Mouse (Mus musculus): ENCODE measurements around the gene Dok4. TPM values are rescaled to one million over a fixed set of nuclear protein-coding genes. Genes with fewer than 3 reads are reported as not detected.

Dok4 gene
- total RNA-seq (2014; fragmentation: Nextera tagmentation) (0.53 and 3.7 TPM in 2 replicates), total RNA-seq (2017) (0.93 and 1.2 TPM in 2 replicates), polyA plus RNA-seq (2012) (0.51 and 0.72 TPM in 2 replicates)

GRCm38 (mm10) chr8:94876197-94876730 is at the start of gene Dok4:
Dok4 (minus strand) TSS chr8:94876330.
- no peaks in the 10 kb centered on the region for H3K36me3 ChIP-seq (replicated peaks)
- DNase-seq (ENCODE audit: low spot score) (peak; percentile 90), ATAC-seq (ENCODE audit: extremely low read depth, insufficient number of reproducible peaks, low FRiP score, poor library complexity, severe bottlenecking) (peak; percentile 45)
- H3K4me1 ChIP-seq (ENCODE audit: insufficient read depth, low read depth, low read length), result peaks cover 48% of the 10 kb centered on the region
- no peaks in the 10 kb centered on the region for H3K9me3 ChIP-seq (replicated peaks)
- H3K4me3 ChIP-seq (ENCODE audit: low read depth, low read length), result peak within 1 kb of the TSS; percentile 70
- H3K27me3 ChIP-seq (ENCODE audit: insufficient read depth, low read length), result peaks cover 56% of the 10 kb centered on the region
- TF ChIP-seq POLR2AphosphoS5 (IDR thresholded peaks at IDR 0.05; ENCODE audit: insufficient replicate concordance, low read depth, low read length) (no peak), GATA2 (IDR thresholded peaks at IDR 0.05; ENCODE audit: borderline replicate concordance, low read depth, low read length) (no peak), CTCF (IDR thresholded peaks at IDR 0.05; ENCODE audit: low read depth, low read length) (no peak), TAL1 (conservative IDR thresholded peaks at IDR 0.05; ENCODE audit: low read depth, low read length) (no peak), GATA1 (IDR thresholded peaks at IDR 0.05; ENCODE audit: borderline replicate concordance, low read length) (no peak)

DNA sequence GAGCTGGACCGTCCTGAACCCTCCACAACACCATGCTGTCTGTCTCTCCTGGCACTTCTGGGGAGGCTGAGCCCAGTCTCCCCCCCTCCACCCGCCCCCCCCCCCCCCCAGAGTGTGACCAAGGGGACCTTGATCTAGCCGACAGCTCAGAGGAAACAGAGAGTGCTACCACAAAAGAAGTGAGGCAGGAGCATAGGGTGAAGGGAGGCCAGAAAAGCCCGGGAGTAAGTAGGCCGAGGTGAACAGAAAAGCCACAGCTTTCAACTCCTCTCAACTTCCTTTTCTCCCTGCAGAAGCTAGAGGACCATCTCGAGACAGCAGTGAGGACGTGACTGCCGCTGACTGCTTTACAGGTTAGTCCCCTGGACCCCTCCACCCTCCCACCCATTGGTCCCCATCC is 47.3 kb upstream of the Dok4 start, which contains the start of gene Adgrg5:
Gene Adgrg5 (plus strand): TSS at position 290 of the 400 bp plus-strand sequence.
- peak; percentile 52 for DNase-seq (ENCODE audit: low spot score)
- Histone ChIP-seq H3K4me3 (ENCODE audit: low read depth, low read length) (peak within 1 kb of the TSS; percentile 65; the same call in 1 of the 2 replicates), H3K27me3 (ENCODE audit: insufficient read depth, low read length) (no peaks in the 10 kb centered on the region), H3K36me3 (replicated peaks) (no peaks in the 10 kb centered on the region), H3K9me3 (replicated peaks) (no peaks in the 10 kb centered on the region), H3K4me1 (ENCODE audit: insufficient read depth, low read depth, low read length) (peaks cover 73% of the 10 kb centered on the region)
- ATAC-seq (ENCODE audit: extremely low read depth, insufficient number of reproducible peaks, low FRiP score, poor library complexity, severe bottlenecking), result no peak
- TF ChIP-seq CTCF (IDR thresholded peaks at IDR 0.05; ENCODE audit: low read depth, low read length), result no peak
- TF ChIP-seq GATA2 (IDR thresholded peaks at IDR 0.05; ENCODE audit: borderline replicate concordance, low read depth, low read length), result no peak
- TF ChIP-seq POLR2AphosphoS5 (IDR thresholded peaks at IDR 0.05; ENCODE audit: insufficient replicate concordance, low read depth, low read length), result no peak
- no peak for TF ChIP-seq GATA1 (IDR thresholded peaks at IDR 0.05; ENCODE audit: borderline replicate concordance, low read length)
- TF ChIP-seq TAL1 (conservative IDR thresholded peaks at IDR 0.05; ENCODE audit: low read depth, low read length), result no peak

DNA sequence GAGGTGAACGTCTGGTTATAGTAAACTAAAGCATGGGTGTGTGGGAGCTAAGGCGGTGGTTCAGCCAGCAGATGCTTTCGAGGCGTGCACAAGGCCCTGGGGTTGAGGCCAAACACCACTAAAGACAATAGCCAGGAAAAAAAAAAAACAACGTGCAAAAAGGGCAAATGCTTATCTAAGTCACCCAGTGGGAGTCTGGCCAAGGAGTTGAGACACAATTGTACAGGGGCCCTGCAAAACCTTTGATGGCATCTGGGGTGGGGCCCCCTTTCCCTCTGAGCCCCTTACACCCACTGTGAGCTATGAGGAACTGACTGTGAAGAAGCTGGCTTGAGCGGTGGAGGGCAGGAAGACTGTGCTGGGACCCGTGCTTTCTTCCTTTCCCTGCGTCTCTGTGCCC is 46.5 kb upstream of the Dok4 start:
- no peaks in the 10 kb centered on the region for H3K36me3 ChIP-seq (replicated peaks)
- no peaks in the 10 kb centered on the region for H3K27me3 ChIP-seq (ENCODE audit: insufficient read depth, low read length)
- H3K9me3 ChIP-seq (replicated peaks), result no peaks in the 10 kb centered on the region
- peaks cover 77% of the 10 kb centered on the region for H3K4me1 ChIP-seq (ENCODE audit: insufficient read depth, low read depth, low read length)
- TF ChIP-seq GATA2 (IDR thresholded peaks at IDR 0.05; ENCODE audit: borderline replicate concordance, low read depth, low read length) (no peak), TAL1 (conservative IDR thresholded peaks at IDR 0.05; ENCODE audit: low read depth, low read length) (peak; percentile 70)
- DNase-seq (ENCODE audit: low spot score) (peak; percentile 85), ATAC-seq (ENCODE audit: extremely low read depth, insufficient number of reproducible peaks, low FRiP score, poor library complexity, severe bottlenecking) (peak; percentile 78)
- H3K4me3 ChIP-seq (ENCODE audit: low read depth, low read length), result peak overlapping the region; percentile 65; the same call in 1 of the 2 replicates

GRCm38 (mm10) chr8:94922176-94922575 is 46.0 kb upstream of the Dok4 start:
- TF ChIP-seq GATA2 (IDR thresholded peaks at IDR 0.05; ENCODE audit: borderline replicate concordance, low read depth, low read length) (no peak), GATA1 (IDR thresholded peaks at IDR 0.05; ENCODE audit: borderline replicate concordance, low read length) (no peak)
- Histone ChIP-seq H3K27me3 (ENCODE audit: insufficient read depth, low read length) (no peaks in the 10 kb centered on the region), H3K9me3 (replicated peaks) (no peaks in the 10 kb centered on the region), H3K36me3 (replicated peaks) (no peaks in the 10 kb centered on the region), H3K4me1 (ENCODE audit: insufficient read depth, low read depth, low read length) (peaks cover 80% of the 10 kb centered on the region), H3K4me3 (ENCODE audit: low read depth, low read length) (peak overlapping the region; percentile 65; the same call in 1 of the 2 replicates)
- DNase-seq (ENCODE audit: low spot score) (no peak), ATAC-seq (ENCODE audit: extremely low read depth, insufficient number of reproducible peaks, low FRiP score, poor library complexity, severe bottlenecking) (no peak)

GRCm38 (mm10) chr8:94919256-94919655 is 43.1 kb upstream of the Dok4 start:
- ATAC-seq (ENCODE audit: extremely low read depth, insufficient number of reproducible peaks, low FRiP score, poor library complexity, severe bottlenecking) (no peak), DNase-seq (ENCODE audit: low spot score) (no peak)
- Histone ChIP-seq H3K36me3 (replicated peaks) (peaks cover 15% of the 10 kb centered on the region), H3K4me1 (ENCODE audit: insufficient read depth, low read depth, low read length) (peaks cover 92% of the 10 kb centered on the region), H3K9me3 (replicated peaks) (no peaks in the 10 kb centered on the region), H3K4me3 (ENCODE audit: low read depth, low read length) (no peak overlapping the region), H3K27me3 (ENCODE audit: insufficient read depth, low read length) (no peaks in the 10 kb centered on the region)
- no peak for TF ChIP-seq POLR2AphosphoS5 (IDR thresholded peaks at IDR 0.05; ENCODE audit: insufficient replicate concordance, low read depth, low read length)
- no peak for TF ChIP-seq CTCF (IDR thresholded peaks at IDR 0.05; ENCODE audit: low read depth, low read length)
- no peak for TF ChIP-seq GATA2 (IDR thresholded peaks at IDR 0.05; ENCODE audit: borderline replicate concordance, low read depth, low read length)
- no peak for TF ChIP-seq TAL1 (conservative IDR thresholded peaks at IDR 0.05; ENCODE audit: low read depth, low read length)
- no peak for TF ChIP-seq GATA1 (IDR thresholded peaks at IDR 0.05; ENCODE audit: borderline replicate concordance, low read length)

DNA sequence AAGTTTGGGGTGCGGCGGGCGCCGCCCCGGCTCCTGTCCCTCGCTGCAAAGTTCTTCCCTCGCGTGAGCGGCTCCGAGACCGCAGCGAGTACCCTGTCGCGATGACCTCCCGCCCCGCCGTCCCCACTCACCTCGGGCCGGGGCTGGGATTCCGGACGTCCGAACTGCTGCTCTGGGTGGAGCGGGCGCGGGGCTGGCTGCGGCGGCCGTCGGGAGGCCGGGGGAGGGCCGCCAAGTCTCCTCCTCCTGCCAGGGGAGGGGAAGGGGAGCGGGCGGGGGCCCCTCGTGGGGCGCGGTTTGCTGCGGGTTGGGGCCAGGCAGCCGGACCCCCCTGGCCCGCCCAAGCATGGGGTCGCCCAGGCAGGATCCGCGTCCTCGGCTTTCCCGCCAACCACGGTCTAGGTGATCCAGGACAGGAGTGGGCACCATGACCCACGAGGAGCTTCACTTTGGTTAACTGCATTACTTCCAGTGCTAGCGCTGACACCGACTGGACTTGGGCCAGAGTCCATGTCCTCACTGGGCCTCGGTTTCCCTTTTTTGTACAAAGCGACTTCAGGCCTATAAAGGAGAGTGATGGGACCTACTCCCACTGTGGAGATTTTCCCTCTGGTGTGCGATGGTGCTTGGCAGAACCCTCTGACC is 41.8 kb upstream of the Dok4 start, which contains the start of gene Ccdc102a:
Gene Ccdc102a (minus strand): TSS at position 248 of the 645 bp plus-strand sequence.
- DNase-seq (ENCODE audit: low spot score), result peak; percentile 57

More for the DNA sequence above, 41.8 kb upstream of the Dok4 start, which contains the start of gene Ccdc102a:
- ATAC-seq (ENCODE audit: extremely low read depth, insufficient number of reproducible peaks, low FRiP score, poor library complexity, severe bottlenecking), result no peak
- Histone ChIP-seq H3K9me3 (replicated peaks) (peaks cover 9% of the 10 kb centered on the region), H3K27me3 (ENCODE audit: insufficient read depth, low read length) (no peaks in the 10 kb centered on the region), H3K36me3 (replicated peaks) (peaks cover 28% of the 10 kb centered on the region), H3K4me1 (ENCODE audit: insufficient read depth, low read depth, low read length) (peaks cover 83% of the 10 kb centered on the region), H3K4me3 (ENCODE audit: low read depth, low read length) (peak within 1 kb of the TSS; percentile 79)
- TF ChIP-seq GATA1 (IDR thresholded peaks at IDR 0.05; ENCODE audit: borderline replicate concordance, low read length) (no peak), GATA2 (IDR thresholded peaks at IDR 0.05; ENCODE audit: borderline replicate concordance, low read depth, low read length) (no peak), POLR2AphosphoS5 (IDR thresholded peaks at IDR 0.05; ENCODE audit: insufficient replicate concordance, low read depth, low read length) (no peak), CTCF (IDR thresholded peaks at IDR 0.05; ENCODE audit: low read depth, low read length) (no peak), TAL1 (conservative IDR thresholded peaks at IDR 0.05; ENCODE audit: low read depth, low read length) (no peak)
